Mouse (Mus musculus) midbrain, embryonic 13.5 days (tissue): ENCODE results near the gene Zfp213. TPM values are rescaled to one million over a fixed set of nuclear protein-coding genes. Genes with fewer than 3 reads are reported as not detected.

Experiments used
- ATAC-seq: fragments of 200-750 bp; cut with Nextera tagmentation; 2 replicates; pipeline ENCODE4 v1.8.0; 2017; ENCODE audit warnings: mild to moderate bottlenecking, moderate TSS enrichment, moderate library complexity
- H3K27ac ChIP-seq: fragments of 300-500 bp; sonication (generic); 2 replicates; pipeline ENCODE4 v1.5.1; 2015; ENCODE audit warnings: inconsistent platforms, mild to moderate bottlenecking, moderate library complexity
- H3K27me3 ChIP-seq: fragments of 300-500 bp; sonication (generic); 2 replicates; pipeline ENCODE4 v1.6.1; 2015; ENCODE audit warnings: mild to moderate bottlenecking, inconsistent platforms
- H3K36me3 ChIP-seq: fragments of 300-500 bp; sonication (generic); 2 replicates; pipeline ENCODE4 v1.6.1; 2015; ENCODE audit warnings: mild to moderate bottlenecking, inconsistent platforms
- H3K4me1 ChIP-seq: fragments of 300-500 bp; sonication (generic); replicated peaks from 2 replicates; pipeline ENCODE4 v1.6.1; 2015; ENCODE audit warnings: inconsistent platforms
- H3K4me2 ChIP-seq: fragments of 300-500 bp; sonication (generic); replicated peaks from 2 replicates; pipeline ENCODE4 v1.6.1; 2015; ENCODE audit warnings: moderate library complexity, mild to moderate bottlenecking, inconsistent platforms
- H3K4me3 ChIP-seq: fragments of 300-500 bp; sonication (generic); replicated peaks from 2 replicates; pipeline ENCODE4 v1.5.1; 2015; ENCODE audit warnings: mild to moderate bottlenecking, inconsistent platforms
- H3K9ac ChIP-seq: fragments of 300-500 bp; sonication (generic); replicated peaks from 2 replicates; pipeline ENCODE4 v1.6.1; 2015; ENCODE audit warnings: mild to moderate bottlenecking, inconsistent platforms
- H3K9me3 ChIP-seq: fragments of 300-500 bp; sonication (generic); 2 replicates; pipeline ENCODE4 v1.6.1; 2016; ENCODE audit warnings: mild to moderate bottlenecking, inconsistent platforms
- WGBS: fragments of 180-500 bp; shearing (Covaris S2); methylation state at CpG from one replicate; pipeline ENCODE4 v1.1.7; 2015; 5-methylcytosine and 5-hydroxymethylcytosine counted together
- polyA plus RNA-seq: library from polyadenylated mRNA; unstranded; fragments of >200 nt; fragmentation: Nextera tagmentation; extraction: Ambion mirVana; gene quantifications from 2 replicates; pipeline ENCODE4 v1.2.1, GENCODE M21; 2015

The Zfp213 gene
- polyA plus RNA-seq, 1 experiment from 2014 or later = 20.4 TPM

DNA sequence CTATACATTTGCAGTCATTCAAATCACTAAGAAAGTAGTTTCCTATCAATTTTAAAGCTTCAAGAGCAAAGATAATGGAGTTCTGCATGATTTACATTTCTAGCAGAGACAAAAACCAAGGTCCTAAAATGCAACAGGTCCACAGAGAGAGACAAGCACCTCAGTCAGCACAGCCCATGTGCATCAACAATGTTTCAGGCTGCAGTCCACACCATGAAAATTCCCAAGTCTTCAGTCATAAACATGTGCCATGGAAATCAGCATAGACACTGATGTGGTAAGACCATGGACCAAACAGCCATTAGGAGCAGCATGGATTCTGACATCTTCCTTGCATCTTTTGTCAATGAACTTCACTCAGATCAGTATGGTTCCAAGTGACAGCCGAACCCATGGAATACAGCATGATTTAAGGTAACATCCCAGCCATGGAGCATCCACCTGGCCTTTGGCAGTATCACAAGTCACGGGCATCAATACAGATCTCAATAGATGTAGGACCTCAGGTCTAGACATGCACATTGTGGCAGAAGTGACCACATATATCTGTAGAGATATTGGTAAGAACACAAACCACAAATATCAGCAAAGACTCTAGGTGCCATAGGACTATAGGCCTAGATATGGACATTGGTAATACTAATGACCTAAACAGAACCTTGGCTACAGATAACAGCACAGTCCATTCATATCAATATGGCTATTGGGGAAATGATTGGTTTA is 45.2 kb downstream of the Zfp213 start:
- no peak overlapping the region for H3K4me3 ChIP-seq
- H3K36me3 ChIP-seq = no peaks in the 10 kb centered on the region
- H3K9me3 ChIP-seq = no peaks in the 10 kb centered on the region
- H3K4me2 ChIP-seq = no peak overlapping the region
- H3K27ac ChIP-seq = no peak overlapping the region
- H3K4me1 ChIP-seq = no peaks in the 10 kb centered on the region
- ATAC-seq = peak; percentile 24; the same call in 1 of the 2 replicates
- H3K27me3 ChIP-seq = no peaks in the 10 kb centered on the region
- H3K9ac ChIP-seq = no peak overlapping the region
- WGBS = 75% methylated on average over 2 of the region's 2 CpGs

Other genes starting within 250 kb of the Zfp213 start
- not detected in 2 replicates for gene Vmn2r115, start 220.5 kb downstream of the Zfp213 start, polyA plus RNA-seq
- not detected in 2 replicates for gene Vmn2r116, start 179.6 kb downstream of the Zfp213 start, polyA plus RNA-seq
- not detected in 2 replicates for gene Vmn2r117, start 84.5 kb downstream of the Zfp213 start, polyA plus RNA-seq
- gene Zfp13, start 35.2 kb upstream of the Zfp213 start, polyA plus RNA-seq = 26.6 and 28.7 TPM in 2 replicates
- gene Zscan10, start 36.6 kb upstream of the Zfp213 start, polyA plus RNA-seq = not detected in 2 replicates
- 1.1 TPM in 2 replicates for gene Mmp25, start 81.0 kb upstream of the Zfp213 start, polyA plus RNA-seq
- gene Bicdl2, start 96.3 kb upstream of the Zfp213 start, polyA plus RNA-seq = 0.16 TPM in 1 of 2 replicates, not detected in the other
- gene Hcfc1r1, start 109.4 kb upstream of the Zfp213 start, polyA plus RNA-seq = 84.9 and 90.9 TPM in 2 replicates
- gene Thoc6, start 109.6 kb upstream of the Zfp213 start, polyA plus RNA-seq = 44.8 and 46.5 TPM in 2 replicates
- gene Tnfrsf12a, start 113.2 kb upstream of the Zfp213 start, polyA plus RNA-seq = 1.4 and 2.9 TPM in 2 replicates
- gene Cldn6, start 115.0 kb upstream of the Zfp213 start, polyA plus RNA-seq = 0.15 and 0.17 TPM in 2 replicates
- gene Cldn9, start 119.8 kb upstream of the Zfp213 start, polyA plus RNA-seq = 0.32 and 1.1 TPM in 2 replicates
- gene 1520401A03Rik, start 158.5 kb upstream of the Zfp213 start, polyA plus RNA-seq = 0.30 TPM in 1 of 2 replicates, not detected in the other
- gene Pkmyt1, start 162.1 kb upstream of the Zfp213 start, polyA plus RNA-seq = 21.4 and 26.5 TPM in 2 replicates
- gene Paqr4, start 176.6 kb upstream of the Zfp213 start, polyA plus RNA-seq = 55.8 and 56.8 TPM in 2 replicates
- 0.57 and 0.66 TPM in 2 replicates for gene Kremen2, start 181.6 kb upstream of the Zfp213 start, polyA plus RNA-seq
- gene Flywch1, start 207.4 kb upstream of the Zfp213 start, polyA plus RNA-seq = 238 and 243 TPM in 2 replicates
- 63.9 and 70.5 TPM in 2 replicates for gene Flywch2, start 221.8 kb upstream of the Zfp213 start, polyA plus RNA-seq
- 639 and 664 TPM in 2 replicates for gene Srrm2, start 226.3 kb upstream of the Zfp213 start, polyA plus RNA-seq